Mouse (Mus musculus): ENCODE results near the gene Gm11213.

GRCm38 (mm10) chr4:63590538-63590937 lies 14.5 kb downstream of the Gm11213 start:
- no peak for TF ChIP-seq CTCF (IDR thresholded peaks at IDR 0.05; ENCODE audit: control insufficient read depth, insufficient read depth, low read length)
- no peak for TF ChIP-seq POLR2A (IDR thresholded peaks at IDR 0.05; ENCODE audit: borderline replicate concordance, control insufficient read depth, low read depth, low read length)

All from bone marrow, adult 2 months (tissue).